Mouse (Mus musculus) cortical plate, adult 2 months (tissue): ENCODE measurements around the gene Rbm34. TPM values are rescaled to one million over a fixed set of nuclear protein-coding genes. Genes with fewer than 3 reads are reported as not detected.

Experiments
- H3K27ac ChIP-seq: fragments of 200-500 bp; 2 replicates; pipeline ENCODE4 v1.5.1; 2012; ENCODE audit warnings: low read length, control low read depth, inconsistent platforms; ENCODE audit not compliant: insufficient read depth
- H3K4me1 ChIP-seq: fragments of 200-500 bp; 2 replicates; pipeline ENCODE4 v1.6.1; 2011; ENCODE audit warnings: low read length; ENCODE audit not compliant: control insufficient read depth, insufficient read depth
- H3K4me3 ChIP-seq: fragments of 200-500 bp; 2 replicates; pipeline ENCODE4 v1.5.1; 2011; ENCODE audit warnings: mild to moderate bottlenecking, low read length, control low read depth; ENCODE audit not compliant: insufficient read depth
- CTCF ChIP-seq: fragments of 200-500 bp; IDR thresholded peaks from 2 replicates; pipeline ENCODE4 v1.5.1; 2011; ENCODE audit warnings: mild to moderate bottlenecking, control low read depth, low read length; ENCODE audit not compliant: insufficient read depth; ENCODE audit errors: extremely low read depth
- POLR2A ChIP-seq: fragments of 200-500 bp; IDR thresholded peaks from 2 replicates; pipeline ENCODE4 v1.6.1; 2011; ENCODE audit warnings: mild to moderate bottlenecking, low read length, control low read depth; ENCODE audit not compliant: insufficient read depth; ENCODE audit errors: extremely low read depth
- polyA plus RNA-seq: library from polyadenylated mRNA; depleted of rRNA; stranded (reverse); fragments of >200 nt; gene quantifications from 2 replicates; pipeline ENCODE4 v1.2.3, GENCODE M21; 2012; rRNA removed

Rbm34 gene
- polyA plus RNA-seq, 1 experiment: 9.3 TPM

DNA sequence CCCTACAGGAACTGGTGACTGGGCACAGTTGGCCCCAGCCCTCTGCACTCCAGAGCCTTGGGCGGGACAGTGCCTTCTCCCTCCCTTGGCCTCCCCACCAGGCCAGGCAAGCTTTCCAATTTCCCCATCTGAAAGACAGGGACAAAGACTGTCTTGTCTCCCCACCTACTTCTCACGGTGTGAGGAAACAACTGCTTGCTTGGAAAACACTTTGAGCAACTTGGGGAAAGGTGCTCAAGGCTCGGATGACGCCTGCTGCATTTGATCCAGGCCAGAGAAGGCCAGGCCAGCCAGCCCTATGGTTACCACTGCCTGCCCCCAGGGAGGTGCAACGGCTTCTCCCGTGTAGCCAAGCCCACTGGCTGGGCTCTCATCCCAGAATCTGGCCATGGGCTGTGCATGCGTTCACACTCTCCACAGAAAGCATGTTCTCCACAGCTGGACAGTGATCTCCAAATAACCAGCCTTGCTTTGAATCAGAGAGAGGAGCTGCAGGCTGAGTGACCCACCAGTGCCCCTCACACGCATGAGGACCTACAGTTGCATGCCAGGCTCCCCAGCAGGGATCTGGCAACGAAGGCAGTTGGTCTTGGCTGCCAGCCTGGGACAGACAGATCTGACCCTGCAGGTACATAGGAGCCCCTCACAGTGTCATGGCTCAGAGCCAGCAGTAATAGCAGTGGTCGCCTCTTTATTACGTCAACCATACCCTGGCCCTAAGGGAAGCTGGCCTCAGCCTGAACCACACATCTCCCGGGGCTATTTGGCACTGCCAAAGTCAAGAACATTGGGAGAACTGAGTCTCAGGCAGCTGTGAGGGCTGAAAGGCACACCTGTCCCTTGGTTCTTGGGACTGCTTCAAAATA, 57.4 kb downstream of the Rbm34 start:
- no peak overlapping the region for H3K4me3 ChIP-seq
- TF ChIP-seq POLR2A (no peak), CTCF (no peak)
- peaks cover 2% of the 10 kb centered on the region for H3K4me1 ChIP-seq
- no peak overlapping the region for H3K27ac ChIP-seq

- no peak overlapping the region for H3K27ac ChIP-seq
- TF ChIP-seq CTCF (no peak), POLR2A (no peak)
- no peak overlapping the region for H3K4me3 ChIP-seq
- no peaks in the 10 kb centered on the region for H3K4me1 ChIP-seq
These were observed 61.5 kb downstream of the Rbm34 start for GRCm38 (mm10) chr8:126909371-126909802.

DNA sequence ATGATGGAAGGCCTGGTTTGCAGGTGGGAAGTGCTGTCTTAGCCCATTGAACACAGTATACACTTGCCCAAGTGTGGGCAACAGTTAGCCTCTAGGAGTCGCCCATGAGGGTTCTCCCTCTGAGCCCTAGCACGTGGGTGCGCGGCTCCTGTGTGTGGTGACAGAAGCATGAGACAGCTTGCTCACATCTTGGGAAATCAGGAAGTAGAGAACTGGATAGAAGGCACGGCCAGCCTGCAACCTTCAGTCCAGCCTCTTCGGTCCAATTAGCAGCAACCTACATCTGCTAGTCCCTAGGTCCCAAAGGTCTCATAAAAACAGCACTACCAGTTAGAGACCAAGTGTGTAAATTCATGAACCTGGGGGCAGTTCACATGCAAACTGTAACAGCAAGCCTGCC, 62.1 kb downstream of the Rbm34 start:
- no peak overlapping the region for H3K27ac ChIP-seq
- TF ChIP-seq CTCF (no peak), POLR2A (no peak)
- no peak overlapping the region for H3K4me3 ChIP-seq
- H3K4me1 ChIP-seq: no peaks in the 10 kb centered on the region

GRCm38 (mm10) chr8:126907968-126908367, 62.9 kb downstream of the Rbm34 start:
- Histone ChIP-seq H3K4me1 (no peaks in the 10 kb centered on the region), H3K27ac (no peak overlapping the region), H3K4me3 (no peak overlapping the region)
- TF ChIP-seq POLR2A (no peak), CTCF (no peak)

GRCm38 (mm10) chr8:126907374-126907773, 63.5 kb downstream of the Rbm34 start:
- no peak overlapping the region for H3K4me3 ChIP-seq
- H3K4me1 ChIP-seq: no peaks in the 10 kb centered on the region
- no peak for TF ChIP-seq POLR2A
- no peak; the same call in 1 of the 2 replicates for TF ChIP-seq CTCF
- no peak overlapping the region for H3K27ac ChIP-seq

DNA sequence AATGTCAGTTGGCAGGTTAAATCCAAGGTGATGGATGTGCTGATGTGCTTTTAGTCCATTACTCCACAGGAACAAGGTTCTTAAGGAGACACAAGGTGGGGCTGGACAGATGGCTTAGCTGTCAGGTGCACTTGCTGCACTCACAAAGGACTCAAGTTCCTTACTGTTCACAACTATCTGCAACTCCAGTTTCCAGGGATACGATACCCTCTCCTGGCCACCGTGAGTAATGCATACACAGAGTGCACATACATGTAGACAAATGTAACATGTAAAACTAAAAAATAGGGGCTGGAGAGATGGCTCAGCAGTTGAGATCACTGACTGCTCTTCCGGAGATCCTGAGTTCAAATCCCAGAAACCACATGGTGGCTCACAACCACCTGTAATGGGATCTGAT, 65.5 kb downstream of the Rbm34 start:
- no peaks in the 10 kb centered on the region for H3K4me1 ChIP-seq
- no peak overlapping the region for H3K4me3 ChIP-seq
- TF ChIP-seq POLR2A: no peak
- no peak for TF ChIP-seq CTCF
- no peak overlapping the region for H3K27ac ChIP-seq

DNA sequence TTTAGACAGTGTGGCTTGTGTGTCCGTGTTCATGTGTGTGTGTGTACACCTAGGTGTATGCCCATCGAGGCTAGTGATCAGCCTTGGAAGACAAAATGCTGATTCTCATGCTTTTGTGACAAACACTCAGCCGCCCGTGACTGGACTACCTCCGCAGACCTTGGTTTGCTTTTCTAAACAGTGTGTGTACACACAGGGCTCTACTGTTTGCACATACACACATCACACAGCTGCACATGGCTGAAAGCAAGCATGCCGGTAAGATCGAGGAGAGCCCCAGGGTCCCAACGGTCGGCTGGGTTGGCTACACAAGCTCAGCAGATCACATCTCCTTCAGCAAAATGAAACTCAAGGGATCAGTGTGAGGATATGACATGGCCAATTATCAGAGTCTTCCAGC, 66.9 kb downstream of the Rbm34 start:
- no peak overlapping the region for H3K27ac ChIP-seq
- no peak overlapping the region for H3K4me3 ChIP-seq
- no peaks in the 10 kb centered on the region for H3K4me1 ChIP-seq
- TF ChIP-seq CTCF: no peak
- TF ChIP-seq POLR2A: no peak

DNA sequence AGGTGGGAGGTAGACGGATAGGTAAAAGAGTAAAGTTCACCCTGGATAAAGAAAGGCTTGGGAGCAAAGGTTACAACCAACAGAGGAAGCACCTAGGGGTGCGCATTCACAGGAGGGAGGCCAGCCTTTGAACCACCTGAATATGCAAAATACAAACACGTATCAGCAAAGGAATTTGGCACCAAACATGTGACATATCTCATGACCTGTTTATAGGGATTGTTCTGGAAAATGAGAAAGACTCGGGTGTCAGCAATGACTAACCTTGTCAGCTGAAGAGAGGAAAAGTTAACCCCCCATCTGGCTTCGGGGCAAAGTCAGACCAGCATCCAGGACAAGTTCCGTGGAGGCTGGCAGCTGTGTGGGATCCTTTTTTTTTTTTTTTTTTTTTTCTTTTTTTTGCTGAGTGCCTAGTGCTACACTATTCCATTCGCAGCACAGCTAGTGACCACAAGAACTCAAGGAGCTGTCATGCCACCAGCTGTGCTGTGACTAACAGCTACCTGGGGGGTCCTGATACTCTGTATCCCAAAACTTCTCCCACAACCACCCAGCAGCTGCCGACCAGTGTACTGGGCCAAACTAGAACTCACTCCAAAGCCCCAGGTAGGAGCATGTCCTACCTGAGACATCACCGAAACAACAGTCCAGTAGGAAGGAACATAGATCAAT, 67.5 kb downstream of the Rbm34 start:
- Histone ChIP-seq H3K27ac (no peak overlapping the region), H3K4me3 (no peak overlapping the region), H3K4me1 (no peaks in the 10 kb centered on the region)
- TF ChIP-seq POLR2A (no peak), CTCF (no peak)

DNA sequence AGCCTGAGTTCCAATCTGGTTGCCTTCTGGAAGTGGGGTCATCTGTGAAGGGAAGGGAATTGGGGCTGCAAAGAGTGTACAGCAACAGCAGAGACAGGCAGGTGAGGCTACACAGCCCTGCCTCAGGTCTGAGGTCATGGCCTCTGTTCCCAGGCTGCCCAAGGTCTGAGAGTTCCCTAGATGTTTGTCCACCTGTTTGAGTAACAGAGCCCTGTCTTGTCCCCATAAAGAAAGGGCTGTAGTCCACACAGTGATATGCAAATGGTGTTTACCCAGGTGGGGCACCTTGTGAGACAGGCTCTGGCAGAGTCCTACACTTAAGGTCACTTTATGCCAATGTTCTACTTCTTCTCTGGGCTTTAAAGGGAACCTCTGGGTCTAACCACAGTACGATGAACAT, 69.3 kb downstream of the Rbm34 start:
- Histone ChIP-seq H3K27ac (no peak overlapping the region), H3K4me3 (no peak overlapping the region)
- TF ChIP-seq CTCF (no peak), POLR2A (no peak)

DNA sequence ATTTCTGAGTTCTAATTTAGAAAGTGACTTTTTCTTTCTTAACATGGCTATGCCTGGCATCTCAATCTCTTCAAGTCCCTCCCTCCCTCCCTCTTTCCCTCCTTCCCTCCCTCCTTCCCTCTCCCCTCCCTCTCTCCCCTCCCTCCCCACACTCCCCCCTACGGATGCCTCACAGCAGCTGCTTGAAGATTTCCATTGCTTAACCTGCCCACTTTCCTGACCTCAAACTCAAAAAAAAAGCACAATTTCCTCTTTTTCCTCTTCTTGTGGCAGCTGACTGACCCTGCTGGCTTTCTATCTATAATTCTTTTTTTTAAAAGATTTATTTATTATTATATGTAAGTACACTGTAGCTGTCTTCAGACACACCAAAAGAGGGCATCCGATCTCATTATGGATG, 69.8 kb downstream of the Rbm34 start:
- Histone ChIP-seq H3K27ac (no peak overlapping the region), H3K4me1 (no peaks in the 10 kb centered on the region), H3K4me3 (no peak overlapping the region)
- TF ChIP-seq POLR2A (no peak), CTCF (no peak)

More for the DNA sequence above, 69.3 kb downstream of the Rbm34 start:
- H3K4me1 ChIP-seq: no peaks in the 10 kb centered on the region

Other genes with a start within 250 kb of the Rbm34 start
- gene Tomm20, start 25.2 kb downstream of the Rbm34 start, polyA plus RNA-seq: 113 and 125 TPM in 2 replicates
- gene Pard3, start 92.8 kb upstream of the Rbm34 start, polyA plus RNA-seq: 10.3 and 11.3 TPM in 2 replicates